Mouse (Mus musculus) olfactory bulb, adult 2 months (tissue): ENCODE results near the gene Hoxb8.

ENCODE experiments used
- CTCF ChIP-seq: fragments of 200-500 bp; IDR thresholded peaks from 2 replicates; pipeline ENCODE4 v1.5.1; 2012; ENCODE audit warnings: low read depth, mild to moderate bottlenecking, low read length, moderate library complexity; ENCODE audit not compliant: insufficient read depth
- POLR2A ChIP-seq: fragments of 200-500 bp; IDR thresholded peaks from 2 replicates; pipeline ENCODE4 v1.6.1; 2012; ENCODE audit warnings: mild to moderate bottlenecking, low read depth, low read length, moderate library complexity; ENCODE audit not compliant: insufficient read depth

DNA sequence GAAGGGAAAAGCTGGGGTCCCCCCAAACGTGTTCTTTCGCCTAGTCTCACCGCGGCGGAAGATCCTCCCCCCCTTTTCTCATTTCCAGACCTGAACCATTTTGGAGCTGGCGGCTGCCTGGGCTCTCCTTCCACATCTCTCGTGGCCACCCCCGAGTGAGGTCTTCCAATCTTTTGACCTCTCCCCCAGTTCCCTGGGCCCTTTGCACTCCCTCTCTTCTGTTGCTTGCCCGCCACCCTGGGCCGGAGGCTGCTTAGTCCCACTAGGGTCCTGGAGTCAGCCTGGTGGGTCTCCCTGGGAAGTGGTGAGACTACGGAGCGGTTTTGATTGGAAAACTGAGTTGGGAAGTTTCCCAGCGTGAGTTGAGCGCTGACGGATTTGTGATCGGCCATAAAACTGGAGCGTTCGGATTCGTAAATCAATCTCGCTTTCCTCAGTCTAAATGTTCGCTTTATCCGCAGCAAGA lies 44.1 kb downstream of the Hoxb8 start:
- TF ChIP-seq POLR2A = no peak
- TF ChIP-seq CTCF = no peak
